Mouse (Mus musculus): Measurements from ENCODE around the gene Gtdc1. TPM values are rescaled to one million over a fixed set of nuclear protein-coding genes. Genes with fewer than 3 reads are reported as not detected.

The Gtdc1 gene
- 2.2 and 4.6 TPM in 2 replicates for polyA plus RNA-seq (2012; rRNA removed)

DNA sequence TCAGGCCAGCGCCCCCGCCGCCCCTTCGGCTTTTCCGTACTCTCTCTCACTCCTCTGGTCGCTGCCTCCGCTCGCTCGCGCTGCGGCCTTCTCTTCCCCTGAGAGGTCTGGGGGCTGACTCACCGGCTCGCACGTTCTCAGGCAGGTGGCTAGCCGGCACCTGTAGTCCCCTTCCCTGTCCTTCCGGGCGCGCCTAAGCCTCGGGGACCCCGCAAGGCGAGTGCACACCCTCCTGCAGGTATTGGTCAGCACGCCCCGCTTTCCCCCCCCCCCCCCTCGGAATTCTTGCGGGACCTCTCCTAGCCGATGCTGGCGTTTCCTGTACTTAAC is at the start of gene Gtdc1:
TSS of gene Gtdc1 (minus strand) at position 176 of the 330 bp plus-strand sequence.
- WGBS: 1% methylated on average over 25 of the region's 27 CpGs
- no peak for DNase-seq (ENCODE audit: low read depth, low spot score)

- 46% methylated on average over 3 of the region's 3 CpGs for WGBS
- no peak for DNase-seq (ENCODE audit: low read depth, low spot score)
Observed at GRCm38 (mm10) chr2:44977051-44977450, 49.6 kb upstream of the Gtdc1 start.

DNA sequence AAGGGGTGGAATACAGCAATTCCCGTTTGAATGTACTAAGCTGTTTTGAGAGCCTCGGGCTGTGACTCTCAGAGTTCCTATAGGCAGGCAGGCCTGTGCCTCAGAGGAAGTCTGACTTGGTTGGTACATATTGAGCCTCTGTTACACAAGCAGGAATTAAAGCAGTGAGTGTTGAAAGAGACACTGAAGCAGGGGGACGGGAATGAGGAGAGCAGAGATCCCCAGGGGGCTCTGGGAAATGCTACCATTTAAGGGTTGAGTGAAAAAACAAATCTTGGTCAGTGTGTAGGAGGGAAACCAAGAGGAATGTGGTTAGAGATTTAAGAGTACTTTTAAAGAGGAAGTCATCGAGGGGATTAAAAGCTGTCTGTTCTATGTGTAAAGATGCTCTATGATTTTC is 49.0 kb upstream of the Gtdc1 start:
- 55% methylated on average over 4 of the region's 4 CpGs for WGBS
- DNase-seq (ENCODE audit: low read depth, low spot score): no peak

DNA sequence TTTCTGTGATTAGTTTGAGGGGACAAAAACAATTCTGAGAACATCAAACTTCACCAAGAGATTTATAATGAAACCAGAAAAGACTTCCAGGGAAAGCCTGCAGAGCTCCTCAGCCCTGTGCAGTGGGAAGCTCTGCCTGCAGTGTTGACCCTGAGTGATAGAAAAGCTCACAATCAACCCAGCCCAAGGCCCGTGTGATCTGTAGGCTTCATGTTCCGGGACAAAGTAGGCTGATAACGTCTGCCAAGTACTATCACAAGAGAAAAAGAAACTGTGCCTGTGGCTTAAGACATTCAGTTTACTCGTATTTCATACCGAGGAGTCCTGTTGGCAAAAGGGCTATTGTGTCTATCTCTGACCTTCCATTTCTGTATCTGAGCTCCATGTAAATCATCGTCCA is 46.4 kb upstream of the Gtdc1 start:
- 86% methylated on average over 6 of the region's 6 CpGs for WGBS
- no peak for DNase-seq (ENCODE audit: low read depth, low spot score)

GRCm38 (mm10) chr2:44970087-44970646 is 42.7 kb upstream of the Gtdc1 start:
- 83% methylated on average over 6 of the region's 6 CpGs for WGBS

DNA sequence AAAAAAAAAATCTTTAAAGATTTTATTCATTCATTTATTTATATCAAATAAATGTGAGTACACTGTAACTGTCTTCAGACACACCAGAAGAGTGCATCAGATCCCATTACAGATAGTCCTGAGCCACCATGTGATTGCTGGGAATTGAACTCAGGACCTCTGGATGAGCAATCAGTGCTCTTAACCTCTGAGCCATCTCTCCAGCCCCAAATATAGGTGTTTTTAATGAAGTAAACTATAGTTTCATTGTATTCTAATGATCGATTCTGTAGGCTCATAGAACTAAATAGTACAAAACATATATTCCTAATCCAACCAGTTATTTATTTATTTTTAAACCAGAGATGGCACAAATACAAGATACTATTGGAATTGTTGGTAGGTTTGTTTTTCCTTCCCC is 42.2 kb upstream of the Gtdc1 start:
- 100% methylated on average over 1 of the region's 1 CpGs for WGBS

More at GRCm38 (mm10) chr2:44970087-44970646, 42.7 kb upstream of the Gtdc1 start:
- DNase-seq (ENCODE audit: low read depth, low spot score): no peak

DNA sequence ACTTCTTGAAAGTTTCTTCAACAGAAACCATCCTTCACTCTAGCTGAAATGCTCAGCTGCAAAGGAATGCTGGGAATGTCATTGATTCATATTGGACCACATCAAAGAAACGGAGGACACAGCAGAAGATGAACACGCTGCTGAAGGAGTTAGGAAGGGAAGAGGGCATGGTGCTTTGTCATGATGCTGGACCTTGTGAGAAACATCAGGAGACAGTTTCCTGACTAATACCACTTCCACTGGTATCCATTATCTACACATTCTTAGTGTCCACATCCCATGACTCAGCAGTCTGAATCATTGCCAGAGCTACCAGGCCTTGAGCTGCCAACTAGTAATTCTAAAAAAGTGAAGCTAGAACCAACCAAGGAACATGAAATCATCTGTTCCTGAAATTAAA is 41.8 kb upstream of the Gtdc1 start:
- WGBS: 83% methylated on average over 2 of the region's 2 CpGs
- no peak for DNase-seq (ENCODE audit: low read depth, low spot score)

More for the DNA sequence above, 42.2 kb upstream of the Gtdc1 start:
- DNase-seq (ENCODE audit: low read depth, low spot score): no peak

- 49% methylated on average over 2 of the region's 2 CpGs for WGBS
- DNase-seq (ENCODE audit: low read depth, low spot score): no peak
Observed at GRCm38 (mm10) chr2:44965834-44966555, 38.5 kb upstream of the Gtdc1 start.

DNA sequence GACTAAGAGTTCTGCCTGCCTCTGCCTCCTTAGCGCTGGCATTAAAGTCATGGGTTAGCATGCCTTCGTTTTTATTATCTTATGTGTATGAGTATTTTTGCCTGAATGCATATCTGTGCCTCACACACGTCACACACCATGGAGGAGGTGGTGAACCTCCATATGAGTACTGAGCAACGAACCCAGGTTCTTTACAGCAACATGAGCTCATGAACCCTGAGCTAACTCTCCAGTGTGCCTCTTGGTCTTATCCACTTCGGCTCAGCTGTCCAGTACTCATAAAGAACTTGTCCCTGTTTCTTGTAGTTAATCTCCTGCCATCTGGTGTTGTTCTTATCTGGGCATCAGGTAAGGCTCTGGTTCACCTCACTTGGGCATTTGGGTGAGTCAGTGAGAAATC is 35.2 kb upstream of the Gtdc1 start:
- no peak for DNase-seq (ENCODE audit: low read depth, low spot score)
- 88% methylated on average over 5 of the region's 5 CpGs for WGBS

- DNase-seq (ENCODE audit: low read depth, low spot score): no peak
- 80% methylated on average over 4 of the region's 4 CpGs for WGBS
Observed at GRCm38 (mm10) chr2:44961192-44961591, 33.7 kb upstream of the Gtdc1 start.

- DNase-seq (ENCODE audit: low read depth, low spot score): no peak
- 73% methylated on average over 3 of the region's 3 CpGs for whole genome bisulfite sequencing
Observed at GRCm38 (mm10) chr2:44960561-44960960, 33.1 kb upstream of the Gtdc1 start.

DNA sequence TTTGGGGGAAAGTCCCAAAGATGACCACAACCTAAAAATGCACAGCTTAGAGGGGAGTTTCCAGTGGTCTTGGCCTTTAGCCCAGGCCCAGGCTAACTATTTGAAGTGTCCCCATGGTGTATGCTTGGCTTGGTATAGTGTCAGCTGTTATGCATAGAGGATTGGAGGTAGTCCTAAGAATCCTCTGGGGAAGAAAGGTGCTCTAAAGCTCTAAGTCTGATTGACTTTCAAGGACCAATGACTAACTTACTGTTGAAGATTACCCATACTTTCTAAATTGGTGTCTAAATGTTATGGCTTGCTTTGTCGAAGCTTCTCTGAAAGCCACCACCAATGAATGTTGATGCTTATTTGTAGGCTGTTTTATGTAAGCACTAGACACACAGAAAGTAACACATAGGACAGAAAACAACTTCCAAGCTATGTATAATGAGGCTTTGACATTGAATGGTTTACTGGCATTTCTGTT is 29.9 kb upstream of the Gtdc1 start:
- no peak for DNase-seq (ENCODE audit: low read depth, low spot score)
- WGBS: 77% methylated on average over 1 of the region's 1 CpGs

GRCm38 (mm10) chr2:44956232-44956631 is 28.8 kb upstream of the Gtdc1 start:
- DNase-seq (ENCODE audit: low read depth, low spot score): no peak
- WGBS: 41% methylated on average over 3 of the region's 3 CpGs

DNA sequence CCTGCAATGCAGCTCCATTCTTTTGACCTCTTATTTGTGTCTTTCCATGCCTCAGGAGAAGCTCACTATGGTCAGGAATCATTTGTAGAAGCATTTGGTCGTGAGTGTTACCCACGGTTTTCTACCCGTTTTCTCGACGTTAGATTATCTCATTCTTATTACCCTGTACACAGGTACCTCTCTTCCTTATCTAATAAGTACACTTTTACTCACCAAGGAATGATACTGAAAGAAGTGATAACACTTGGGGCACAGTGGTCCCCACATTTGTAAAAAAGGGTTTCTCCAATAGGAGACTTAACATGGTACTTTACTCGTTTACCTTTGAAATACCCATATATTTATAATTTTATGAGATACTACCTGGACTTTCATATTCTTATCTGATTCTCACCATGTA is 28.0 kb upstream of the Gtdc1 start:
- 79% methylated on average over 6 of the region's 6 CpGs for WGBS
- DNase-seq (ENCODE audit: low read depth, low spot score): no peak

DNA sequence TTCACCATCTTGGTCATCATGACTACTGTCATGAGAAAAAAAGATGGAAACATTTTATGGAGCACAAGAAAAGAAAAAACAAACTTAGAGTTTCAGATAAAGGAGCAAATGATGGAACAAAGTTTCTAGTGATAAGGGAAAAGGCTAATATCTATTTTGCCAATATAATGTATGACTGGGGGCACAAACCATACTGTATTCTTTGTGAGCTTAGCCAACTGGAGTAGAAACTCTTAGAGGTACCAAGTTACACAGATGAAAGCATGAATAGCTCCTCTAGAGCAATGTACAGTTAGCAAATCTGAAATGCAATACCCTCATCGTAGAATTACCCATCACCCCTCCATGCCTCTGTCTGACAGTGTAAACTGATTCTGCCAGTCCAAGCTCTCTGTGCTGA is 26.7 kb upstream of the Gtdc1 start:
- 79% methylated on average over 1 of the region's 1 CpGs for WGBS
- DNase-seq (ENCODE audit: low read depth, low spot score): no peak

DNA sequence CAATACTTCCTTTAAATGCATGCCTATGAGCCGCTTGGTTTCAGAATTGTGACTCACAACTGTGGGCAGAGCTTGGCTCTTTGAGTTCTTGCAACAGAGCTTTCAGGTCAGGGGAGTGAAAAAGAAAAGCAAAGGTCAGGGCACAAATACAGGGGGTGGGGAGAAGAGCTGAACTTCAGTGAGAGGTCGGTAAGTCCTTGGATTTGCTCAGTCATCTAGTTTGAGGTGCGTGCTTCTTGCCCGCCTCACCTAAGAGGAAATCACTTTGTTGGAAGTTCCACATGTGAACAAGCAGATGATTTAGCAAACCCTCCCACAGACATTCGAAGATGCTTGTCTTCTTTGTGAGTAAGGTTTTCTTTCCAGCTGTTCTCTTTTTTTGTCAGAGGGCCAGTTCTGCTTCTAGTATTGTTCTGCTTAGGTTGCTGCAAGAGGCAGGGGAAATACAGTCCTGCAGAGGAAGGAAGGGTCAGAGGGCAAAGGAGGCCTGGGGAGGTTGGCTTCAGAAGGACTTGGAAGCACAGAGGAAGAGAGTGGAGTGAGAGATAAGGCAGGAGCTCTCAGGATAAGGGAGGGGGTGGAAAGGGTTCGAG is 25.5 kb upstream of the Gtdc1 start:
- DNase-seq (ENCODE audit: low read depth, low spot score): no peak
- 53% methylated on average over 6 of the region's 6 CpGs for WGBS

GRCm38 (mm10) chr2:44951651-44952213 is 24.3 kb upstream of the Gtdc1 start:
- peak; percentile 27 for DNase-seq (ENCODE audit: low read depth, low spot score)
- WGBS: 55% methylated on average over 4 of the region's 4 CpGs

DNA sequence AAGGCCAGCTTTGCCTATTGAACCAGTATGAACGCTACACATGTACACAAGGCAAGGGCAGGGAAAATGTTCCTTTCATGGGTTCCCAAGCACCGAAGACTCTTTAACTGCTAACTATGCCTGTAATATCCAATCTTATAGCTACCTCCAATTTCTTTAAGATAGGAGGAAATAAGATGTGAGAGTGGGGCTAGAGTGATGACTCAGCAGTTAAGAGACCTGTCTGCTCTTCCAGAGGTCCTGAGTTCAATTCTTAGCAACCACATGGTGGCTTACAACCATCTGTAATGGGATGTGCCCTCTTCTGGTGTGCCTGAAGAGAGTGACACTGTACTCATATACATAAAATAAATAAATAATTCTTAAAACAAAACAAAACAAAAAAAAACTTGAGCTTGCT is 17.2 kb upstream of the Gtdc1 start:
- WGBS: 96% methylated on average over 2 of the region's 2 CpGs
- no peak for DNase-seq (ENCODE audit: low read depth, low spot score)

DNA sequence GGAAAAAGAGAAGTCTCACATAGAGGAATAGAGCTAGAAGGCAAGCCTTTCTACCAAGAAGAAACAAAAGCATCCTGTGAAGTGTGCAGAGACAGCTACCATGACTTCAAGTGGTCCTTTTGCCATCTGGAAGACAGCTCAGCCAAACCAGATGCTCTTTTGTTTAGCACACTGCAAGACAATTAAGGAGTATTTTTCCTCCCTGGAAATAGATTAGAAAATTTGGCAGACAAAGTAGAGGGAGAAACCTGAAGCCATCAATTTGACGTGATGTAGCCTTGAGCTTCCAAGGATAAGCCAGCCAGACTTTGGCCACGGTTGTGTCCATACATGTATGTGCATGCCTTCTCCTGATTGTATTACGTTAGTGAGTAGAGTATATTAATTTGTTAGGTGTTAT is 3.5 kb upstream of the Gtdc1 start:
- no peak for DNase-seq (ENCODE audit: low read depth, low spot score)
- 91% methylated on average over 3 of the region's 3 CpGs for WGBS

DNA sequence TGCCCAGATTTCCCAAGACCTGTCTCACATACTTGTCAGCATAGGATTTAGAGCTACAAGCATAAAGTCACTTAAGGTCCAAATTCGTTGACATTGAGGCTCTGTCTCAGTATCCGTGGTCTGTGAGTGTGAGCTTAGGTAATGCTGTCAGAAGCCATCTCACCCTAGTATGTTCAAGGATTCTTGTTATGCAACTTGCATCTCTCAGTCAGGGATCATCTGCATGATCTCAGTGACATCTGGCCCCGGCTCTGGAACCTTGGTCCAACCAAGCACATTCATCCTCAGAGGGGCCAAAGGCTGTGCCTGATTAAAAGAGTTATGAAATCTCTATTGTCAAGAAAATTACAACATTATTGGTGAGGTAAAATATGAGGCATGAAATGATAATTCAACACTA is 1.2 kb upstream of the Gtdc1 start:
- no peak for DNase-seq (ENCODE audit: low read depth, low spot score)
- 77% methylated on average over 3 of the region's 3 CpGs for WGBS
